Mouse (Mus musculus): ENCODE measurements around the gene Snap91. TPM values are rescaled to one million over a fixed set of nuclear protein-coding genes. Genes with fewer than 3 reads are reported as not detected.

Gene Snap91
- total and polyA plus RNA-seq, 3 experiments: 3.8 to 5.8 (median 4.8) TPM

GRCm38 (mm10) chr9:86810696-86811232 lies 69.7 kb downstream of the Snap91 start:
- Histone ChIP-seq H3K4me1 (ENCODE audit: control insufficient read depth, insufficient read depth, low read length) (no peaks in the 10 kb centered on the region), H3K27ac (no peak overlapping the region), H3K36me3 (ENCODE audit: control insufficient read depth, insufficient read depth, low read length) (no peaks in the 10 kb centered on the region), H3K9ac (ENCODE audit: low read depth, low read length) (no peak overlapping the region), H3K4me3 (no peak overlapping the region), H3K79me2 (replicated peaks; ENCODE audit: control insufficient read depth, insufficient read depth, low read length) (no peaks in the 10 kb centered on the region), H3K27me3 (ENCODE audit: control insufficient read depth, insufficient read depth, low read length) (no peaks in the 10 kb centered on the region)
- no peak for DNase-seq
- intact Hi-C loops (cut with DNase I): no loop called here
- WGBS: 54% methylated on average over 5 of the region's 5 CpGs
- TF ChIP-seq POLR2A (IDR thresholded peaks at IDR 0.05; ENCODE audit: insufficient read depth, low read depth, low read length) (no peak), CTCF (IDR thresholded peaks at IDR 0.05) (peak; percentile 39)

- Histone ChIP-seq H3K4me3 (no peak overlapping the region), H3K36me3 (ENCODE audit: control insufficient read depth, insufficient read depth, low read length) (no peaks in the 10 kb centered on the region), H3K9ac (ENCODE audit: low read depth, low read length) (no peak overlapping the region), H3K27me3 (ENCODE audit: control insufficient read depth, insufficient read depth, low read length) (no peaks in the 10 kb centered on the region), H3K27ac (no peak overlapping the region), H3K4me1 (ENCODE audit: control insufficient read depth, insufficient read depth, low read length) (no peaks in the 10 kb centered on the region), H3K79me2 (replicated peaks; ENCODE audit: control insufficient read depth, insufficient read depth, low read length) (no peaks in the 10 kb centered on the region)
- TF ChIP-seq POLR2A (IDR thresholded peaks at IDR 0.05; ENCODE audit: insufficient read depth, low read depth, low read length): no peak
- no peak for TF ChIP-seq EP300 (IDR thresholded peaks at IDR 0.05; ENCODE audit: insufficient read depth, low read depth, low read length)
- TF ChIP-seq CTCF (IDR thresholded peaks at IDR 0.05): no peak
- WGBS: 72% methylated on average over 3 of the region's 3 CpGs
- intact Hi-C loops (cut with DNase I): no loop called here
- no peak for DNase-seq
Observed at GRCm38 (mm10) chr9:86810213-86810612, 70.2 kb downstream of the Snap91 start.

GRCm38 (mm10) chr9:86800600-86801163 lies 79.8 kb downstream of the Snap91 start:
- H3K36me3 ChIP-seq (ENCODE audit: control insufficient read depth, insufficient read depth, low read length): no peaks in the 10 kb centered on the region
- no peak overlapping the region for H3K27ac ChIP-seq
- no peak overlapping the region for H3K9ac ChIP-seq (ENCODE audit: low read depth, low read length)
- no peak for DNase-seq
- no peaks in the 10 kb centered on the region for H3K79me2 ChIP-seq (replicated peaks; ENCODE audit: control insufficient read depth, insufficient read depth, low read length)
- no peaks in the 10 kb centered on the region for H3K27me3 ChIP-seq (ENCODE audit: control insufficient read depth, insufficient read depth, low read length)
- H3K4me3 ChIP-seq: no peak overlapping the region
- TF ChIP-seq POLR2A (IDR thresholded peaks at IDR 0.05; ENCODE audit: insufficient read depth, low read depth, low read length) (no peak), CTCF (IDR thresholded peaks at IDR 0.05) (peak; percentile 65)
- no peaks in the 10 kb centered on the region for H3K4me1 ChIP-seq (ENCODE audit: control insufficient read depth, insufficient read depth, low read length)
- 41% methylated on average over 3 of the region's 3 CpGs for WGBS
- intact Hi-C loops (cut with DNase I): loop anchor here (1.0 kb wide), 1 partner anchor 207 kb away; no protein-coding TSS in a partner anchor

DNA sequence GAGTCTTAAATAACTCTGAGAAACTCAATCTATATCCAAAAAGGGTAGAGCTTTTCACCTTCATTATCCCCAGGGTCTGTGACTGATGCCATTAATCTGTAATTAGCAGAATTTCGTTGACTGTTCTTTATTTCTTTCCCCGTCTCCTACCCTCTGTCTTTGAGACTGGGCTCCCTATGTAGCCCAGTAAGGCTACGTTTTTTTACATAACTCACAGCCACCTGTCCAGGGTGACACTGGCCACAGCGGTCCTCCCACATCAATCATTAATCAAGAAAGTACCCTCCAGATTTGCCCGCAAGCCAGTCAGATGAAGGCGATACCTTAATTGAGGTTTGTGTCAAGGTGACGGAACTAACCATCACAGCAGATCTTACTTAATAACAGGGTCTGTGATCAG lies 81.4 kb downstream of the Snap91 start:
- intact Hi-C loops (cut with DNase I): no loop called here
- Histone ChIP-seq H3K4me1 (ENCODE audit: control insufficient read depth, insufficient read depth, low read length) (no peaks in the 10 kb centered on the region), H3K27me3 (ENCODE audit: control insufficient read depth, insufficient read depth, low read length) (no peaks in the 10 kb centered on the region), H3K27ac (no peak overlapping the region), H3K36me3 (ENCODE audit: control insufficient read depth, insufficient read depth, low read length) (no peaks in the 10 kb centered on the region), H3K79me2 (replicated peaks; ENCODE audit: control insufficient read depth, insufficient read depth, low read length) (no peaks in the 10 kb centered on the region), H3K9ac (ENCODE audit: low read depth, low read length) (no peak overlapping the region), H3K4me3 (no peak overlapping the region)
- 87% methylated on average over 7 of the region's 7 CpGs for WGBS
- no peak for TF ChIP-seq POLR2A (IDR thresholded peaks at IDR 0.05; ENCODE audit: insufficient read depth, low read depth, low read length)
- no peak for TF ChIP-seq EP300 (IDR thresholded peaks at IDR 0.05; ENCODE audit: insufficient read depth, low read depth, low read length)
- TF ChIP-seq CTCF (IDR thresholded peaks at IDR 0.05): no peak
- DNase-seq: no peak

DNA sequence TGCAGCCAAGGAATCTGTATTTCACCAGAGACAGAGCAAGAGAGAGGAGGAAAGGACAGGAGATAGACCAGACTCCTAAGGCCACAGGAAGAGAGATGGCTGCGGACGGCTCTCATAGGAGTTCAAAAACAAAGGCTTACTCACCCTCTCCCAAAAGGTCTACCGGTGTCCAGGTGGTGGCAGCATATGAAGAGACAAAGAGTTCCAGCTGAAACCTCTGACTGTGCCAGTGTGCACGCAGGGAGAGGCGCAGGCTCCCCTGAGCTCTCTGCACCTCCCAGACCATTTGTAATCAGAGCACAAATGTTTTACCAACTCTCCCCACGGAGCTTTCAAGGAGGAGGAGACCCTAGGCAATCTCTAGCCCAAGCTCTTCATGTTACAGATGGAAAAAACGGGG lies 81.8 kb downstream of the Snap91 start:
- Histone ChIP-seq H3K9ac (ENCODE audit: low read depth, low read length) (no peak overlapping the region), H3K27ac (no peak overlapping the region), H3K4me3 (no peak overlapping the region), H3K27me3 (ENCODE audit: control insufficient read depth, insufficient read depth, low read length) (no peaks in the 10 kb centered on the region), H3K4me1 (ENCODE audit: control insufficient read depth, insufficient read depth, low read length) (no peaks in the 10 kb centered on the region), H3K79me2 (replicated peaks; ENCODE audit: control insufficient read depth, insufficient read depth, low read length) (no peaks in the 10 kb centered on the region), H3K36me3 (ENCODE audit: control insufficient read depth, insufficient read depth, low read length) (no peaks in the 10 kb centered on the region)
- TF ChIP-seq CTCF (IDR thresholded peaks at IDR 0.05) (no peak), POLR2A (IDR thresholded peaks at IDR 0.05; ENCODE audit: insufficient read depth, low read depth, low read length) (no peak), EP300 (IDR thresholded peaks at IDR 0.05; ENCODE audit: insufficient read depth, low read depth, low read length) (no peak)
- DNase-seq: no peak
- intact Hi-C loops (cut with DNase I): no loop called here
- 47% methylated on average over 7 of the region's 7 CpGs for WGBS

GRCm38 (mm10) chr9:86798129-86798528 lies 82.3 kb downstream of the Snap91 start:
- intact Hi-C loops (cut with DNase I): no loop called here
- no peak for DNase-seq
- WGBS: 79% methylated on average over 5 of the region's 5 CpGs
- Histone ChIP-seq H3K4me3 (no peak overlapping the region), H3K27me3 (ENCODE audit: control insufficient read depth, insufficient read depth, low read length) (no peaks in the 10 kb centered on the region), H3K4me1 (ENCODE audit: control insufficient read depth, insufficient read depth, low read length) (no peaks in the 10 kb centered on the region), H3K9ac (ENCODE audit: low read depth, low read length) (no peak overlapping the region), H3K36me3 (ENCODE audit: control insufficient read depth, insufficient read depth, low read length) (no peaks in the 10 kb centered on the region), H3K79me2 (replicated peaks; ENCODE audit: control insufficient read depth, insufficient read depth, low read length) (no peaks in the 10 kb centered on the region), H3K27ac (no peak overlapping the region)
- TF ChIP-seq CTCF (IDR thresholded peaks at IDR 0.05) (no peak), POLR2A (IDR thresholded peaks at IDR 0.05; ENCODE audit: insufficient read depth, low read depth, low read length) (no peak), EP300 (IDR thresholded peaks at IDR 0.05; ENCODE audit: insufficient read depth, low read depth, low read length) (no peak)

All from heart, adult 2 months (tissue).